Mouse (Mus musculus) erythroblast, adult 5-6 weeks (primary cell): ENCODE measurements around the gene Hk2. TPM values are rescaled to one million over a fixed set of nuclear protein-coding genes. Genes with fewer than 3 reads are reported as not detected.

Experiments
- ATAC-seq: replicated peaks from 2 replicates; pipeline ENCODE4 v1.8.0; 2016; ENCODE audit warnings: moderate number of reproducible peaks, mild to moderate bottlenecking, moderate TSS enrichment, inconsistent platforms; ENCODE audit not compliant: poor library complexity, low FRiP score, severe bottlenecking
- total RNA-seq, 2 experiments: library from RNA; stranded (forward) in 1 of 2; stranded (reverse) in 1 of 2; fragments of 150-400 nt in 1 of 2; fragments of 200-764, 138-1000 nt in 1 of 2; gene quantifications; 2 replicates each; pipeline versions ENCODE4 v1.2.3 to v1.2.4; 2015 to 2017; ENCODE audit warnings: low replicate concordance in 2 of 2

Gene Hk2
- total RNA-seq, 2 experiments from 2014 or later = 5.4 to 11.9 TPM

GRCm38 (mm10) chr6:82748106-82748672, 26.1 kb downstream of the Hk2 start:
- no peak for ATAC-seq

- no peak for ATAC-seq
Measured at GRCm38 (mm10) chr6:82747085-82747484, 27.2 kb downstream of the Hk2 start.

- ATAC-seq = no peak
Measured at GRCm38 (mm10) chr6:82744553-82744952, 29.7 kb downstream of the Hk2 start.

GRCm38 (mm10) chr6:82741518-82741880, 32.8 kb downstream of the Hk2 start:
- ATAC-seq = no peak

- no peak for ATAC-seq
Measured at GRCm38 (mm10) chr6:82740868-82741517, 33.3 kb downstream of the Hk2 start.

- 0 out of 2 replicates have a peak, but pooled peaks have one; percentile 50 for ATAC-seq
Measured at GRCm38 (mm10) chr6:82740269-82740668, 34.0 kb downstream of the Hk2 start.

- ATAC-seq = no peak
Measured at GRCm38 (mm10) chr6:82737634-82738540, 36.4 kb downstream of the Hk2 start.

GRCm38 (mm10) chr6:82736626-82737600, 37.3 kb downstream of the Hk2 start:
- ATAC-seq = no peak

GRCm38 (mm10) chr6:82735347-82735746, 38.9 kb downstream of the Hk2 start:
- no peak for ATAC-seq

GRCm38 (mm10) chr6:82728635-82729034, 45.6 kb downstream of the Hk2 start:
- ATAC-seq = no peak

- ATAC-seq = no peak
Measured at GRCm38 (mm10) chr6:82727206-82727605, 47.0 kb downstream of the Hk2 start.

GRCm38 (mm10) chr6:82723321-82723720, 50.9 kb downstream of the Hk2 start:
- no peak for ATAC-seq

GRCm38 (mm10) chr6:82716126-82716525, 58.1 kb downstream of the Hk2 start:
- no peak for ATAC-seq

GRCm38 (mm10) chr6:82715653-82716052, 58.6 kb downstream of the Hk2 start:
- ATAC-seq = no peak

- ATAC-seq = no peak
Measured at GRCm38 (mm10) chr6:82715253-82715652, 59.0 kb downstream of the Hk2 start.

- ATAC-seq = no peak
Measured at GRCm38 (mm10) chr6:82714841-82715240, 59.4 kb downstream of the Hk2 start.

- ATAC-seq = peak; percentile 75
Measured at GRCm38 (mm10) chr6:82714243-82714642, 60.0 kb downstream of the Hk2 start.

GRCm38 (mm10) chr6:82707742-82708141, 66.5 kb downstream of the Hk2 start:
- no peak for ATAC-seq

- no peak for ATAC-seq
Measured at GRCm38 (mm10) chr6:82707241-82707640, 67.0 kb downstream of the Hk2 start.

GRCm38 (mm10) chr6:82705221-82705620, 69.0 kb downstream of the Hk2 start, which contains the start of gene Pole4:
Gene Pole4 (minus strand): TSS chr6:82705365.
- no peak for ATAC-seq
